Mouse (Mus musculus): ENCODE measurements around the gene Ckm. TPM values are rescaled to one million over a fixed set of nuclear protein-coding genes. Genes with fewer than 3 reads are reported as not detected.

Gene Ckm
- total and polyA plus RNA-seq, 3 experiments = 0.08 to 0.47 TPM; not detected in 1

- Histone ChIP-seq H3K9me3 (replicated peaks; ENCODE audit: low read length) (no peaks in the 10 kb centered on the region), H3K27me3 (replicated peaks) (no peaks in the 10 kb centered on the region), H3K9ac (ENCODE audit: insufficient read depth, low read depth) (no peak overlapping the region), H3K27ac (ENCODE audit: insufficient read depth, low read depth) (no peak overlapping the region), H3K4me3 (replicated peaks in 1 of 3; ENCODE audit: low read depth in 2 of 3, low read length in 2 of 3, poor library complexity in 1 of 3) (no peak overlapping the region), H3K79me2 (replicated peaks; ENCODE audit: control insufficient read depth, extremely low read depth, insufficient read depth, poor library complexity, severe bottlenecking) (no peaks in the 10 kb centered on the region), H3K4me1 (ENCODE audit: control insufficient read depth in 1 of 2, insufficient read depth in 2 of 2) (peaks cover 6 to 19% of the 10 kb centered on the region in 2 experiments; a peak in 2 of 4 replicates), H3K36me3 (replicated peaks in 1 of 2; ENCODE audit: control insufficient read depth in 1 of 2, insufficient read depth in 1 of 2, low read length in 1 of 2) (peaks cover 57 to 76% of the 10 kb centered on the region in 2 experiments), H3K4me2 (ENCODE audit: insufficient read depth, low read depth, poor library complexity, severe bottlenecking) (no peak overlapping the region)
- TF ChIP-seq NELFE (IDR thresholded peaks at IDR 0.05; ENCODE audit: low read depth, low read length) (no peak), UBTF (IDR thresholded peaks at IDR 0.05; ENCODE audit: low read depth, low read length) (no peak), PAX5 (IDR thresholded peaks at IDR 0.05; ENCODE audit: low read length) (no peak), RCOR1 (conservative IDR thresholded peaks at IDR 0.05; ENCODE audit: low read depth, low read length) (no peak), IRF4 (IDR thresholded peaks at IDR 0.05; ENCODE audit: low read depth, low read length) (no peak), ZNF384 (IDR thresholded peaks at IDR 0.05; ENCODE audit: low read depth, low read length) (no peak), E2F4 (IDR thresholded peaks at IDR 0.05; ENCODE audit: insufficient replicate concordance, low read depth, low read length) (no peak), CHD2 (IDR thresholded peaks at IDR 0.05; ENCODE audit: low read length) (no peak), CTCF (conservative IDR thresholded peaks at IDR 0.05 in 1 of 2, IDR thresholded peaks at IDR 0.05 in 1 of 2; ENCODE audit: low read depth in 2 of 2, low read length in 2 of 2) (no peak), ETS1 (conservative IDR thresholded peaks at IDR 0.05; ENCODE audit: low read depth, low read length) (no peak), ZMIZ1 (IDR thresholded peaks at IDR 0.05; ENCODE audit: low read depth, low read length) (no peak), ELF1 (IDR thresholded peaks at IDR 0.05; ENCODE audit: low read depth, low read length) (no peak), MAX (IDR thresholded peaks at IDR 0.05; ENCODE audit: low read length) (no peak), SMC3 (IDR thresholded peaks at IDR 0.05; ENCODE audit: low read depth, low read length) (no peak), MXI1 (IDR thresholded peaks at IDR 0.05; ENCODE audit: low read depth, low read length) (no peak), USF2 (conservative IDR thresholded peaks at IDR 0.05; ENCODE audit: low read depth, low read length) (no peak), SIN3A (IDR thresholded peaks at IDR 0.05; ENCODE audit: low read length) (no peak)
- in situ Hi-C loops (cut with MboI; ENCODE audit: low pct_ligation_motif_present, low pct_unique_long_range_greater_than_20kb, low sequenced_read_pairs) = no loop called here
- no peak for DNase-seq (ENCODE audit: extremely low read depth)
- dilution Hi-C loops (cut with MboI; ENCODE audit: extremely low pct_ligation_motif_present, extremely low pct_unique_long_range_greater_than_20kb, low sequenced_read_pairs) = no loop called here
Measured at GRCm38 (mm10) chr7:19441448-19442091, 37.0 kb downstream of the Ckm start.

DNA sequence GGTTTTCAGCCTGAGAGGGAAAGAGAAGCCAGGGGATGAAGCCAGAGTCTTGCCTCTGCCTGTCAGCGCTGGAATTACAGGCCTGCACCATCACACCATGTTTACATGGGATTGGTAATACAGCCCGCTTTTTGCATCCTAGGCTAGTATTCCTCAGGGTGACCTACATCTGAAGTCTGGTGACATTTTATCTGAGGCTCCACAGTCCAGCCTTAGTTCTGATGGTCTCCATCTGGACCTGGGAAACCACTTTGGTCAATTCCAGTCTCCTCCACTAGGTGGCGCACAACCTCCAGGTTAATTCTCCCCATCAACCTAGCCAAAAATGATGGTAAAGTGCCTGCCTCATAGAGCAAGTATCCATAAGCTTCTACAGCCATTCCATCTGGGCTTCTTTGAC, 38.8 kb downstream of the Ckm start:
- peak; percentile 70 for DNase-seq (ENCODE audit: extremely low read depth)
- TF ChIP-seq IRF4 (IDR thresholded peaks at IDR 0.05; ENCODE audit: low read depth, low read length) = 0 out of 2 replicates have a peak, but pooled peaks have one; percentile 15
- TF ChIP-seq CTCF (conservative IDR thresholded peaks at IDR 0.05 in 1 of 2, IDR thresholded peaks at IDR 0.05 in 1 of 2; ENCODE audit: low read depth in 2 of 2, low read length in 2 of 2) = peak; percentile 86 to 99
- peak; percentile 75 for TF ChIP-seq SMC3 (IDR thresholded peaks at IDR 0.05; ENCODE audit: low read depth, low read length)
- TF ChIP-seq POLR2A (IDR thresholded peaks at IDR 0.05; ENCODE audit: low read depth, low read length) = no peak
- peak; percentile 85 for TF ChIP-seq RAD21 (IDR thresholded peaks at IDR 0.05; ENCODE audit: low read depth, low read length)
- in situ Hi-C loops (cut with MboI; ENCODE audit: low pct_ligation_motif_present, low pct_unique_long_range_greater_than_20kb, low sequenced_read_pairs) = no loop called here
- Histone ChIP-seq H3K36me3 (replicated peaks in 1 of 2; ENCODE audit: control insufficient read depth in 1 of 2, insufficient read depth in 1 of 2, low read length in 1 of 2) (peaks cover 59 to 75% of the 10 kb centered on the region in 2 experiments), H3K9ac (ENCODE audit: insufficient read depth, low read depth) (no peak overlapping the region), H3K4me2 (ENCODE audit: insufficient read depth, low read depth, poor library complexity, severe bottlenecking) (no peak overlapping the region), H3K27me3 (replicated peaks) (no peaks in the 10 kb centered on the region), H3K4me1 (ENCODE audit: control insufficient read depth in 1 of 2, insufficient read depth in 2 of 2) (peaks cover 6 to 19% of the 10 kb centered on the region in 2 experiments; a peak in 2 of 4 replicates), H3K79me2 (replicated peaks; ENCODE audit: control insufficient read depth, extremely low read depth, insufficient read depth, poor library complexity, severe bottlenecking) (no peaks in the 10 kb centered on the region), H3K27ac (ENCODE audit: insufficient read depth, low read depth) (no peak overlapping the region), H3K9me3 (replicated peaks; ENCODE audit: low read length) (no peaks in the 10 kb centered on the region), H3K4me3 (replicated peaks in 1 of 3; ENCODE audit: low read depth in 2 of 3, low read length in 2 of 3, poor library complexity in 1 of 3) (no peak overlapping the region)
- dilution Hi-C loops (cut with MboI; ENCODE audit: extremely low pct_ligation_motif_present, extremely low pct_unique_long_range_greater_than_20kb, low sequenced_read_pairs) = no loop called here
